Mouse (Mus musculus) thymus, postnatal 25 days (tissue): ENCODE data around the gene Ankrd63.
"Not testable (repeated sequence)": the region's sequence is repeated elsewhere in the genome, so short reads cannot be mapped to it uniquely, and the experiment has no call there.

Experiments used
- DNase-seq: peaks from one replicate; pipeline ENCODE4 v3.0.0; 2022

Gene Ankrd63

GRCm38 (mm10) chr2:118658457-118658856, 45.3 kb downstream of the Ankrd63 start:
- peak; percentile 27 for DNase-seq

GRCm38 (mm10) chr2:118656688-118657281, 47.0 kb downstream of the Ankrd63 start:
- DNase-seq = peak; percentile 14

DNA sequence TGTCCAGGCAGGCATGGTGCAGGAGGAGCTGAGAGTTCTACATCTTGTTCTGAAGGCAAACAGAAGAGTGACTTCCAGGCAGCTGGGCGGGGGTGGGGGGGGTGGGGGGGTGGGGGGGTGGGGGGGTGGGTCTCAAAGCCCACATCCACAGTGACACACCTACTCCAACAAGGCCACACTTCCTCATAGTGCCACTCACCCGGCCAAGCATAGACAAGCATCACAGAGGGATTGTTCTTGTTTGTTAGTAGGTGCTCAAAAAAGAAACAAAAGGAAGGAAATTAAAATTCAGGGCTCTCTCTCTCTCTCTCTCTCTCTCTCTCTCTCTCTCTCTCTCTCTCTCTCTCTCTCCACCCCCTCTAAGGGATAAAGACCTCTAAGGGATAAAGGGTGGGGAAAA, 53.1 kb downstream of the Ankrd63 start:
- not testable (repeated sequence) for DNase-seq
